Mouse (Mus musculus): Measurements from ENCODE around the gene Zscan4b. TPM values are rescaled to one million over a fixed set of nuclear protein-coding genes. Genes with fewer than 3 reads are reported as not detected.

Gene Zscan4b
- not detected in 2 replicates for polyA plus RNA-seq (2015; fragmentation: Nextera tagmentation; extraction: Ambion mirVana)

DNA sequence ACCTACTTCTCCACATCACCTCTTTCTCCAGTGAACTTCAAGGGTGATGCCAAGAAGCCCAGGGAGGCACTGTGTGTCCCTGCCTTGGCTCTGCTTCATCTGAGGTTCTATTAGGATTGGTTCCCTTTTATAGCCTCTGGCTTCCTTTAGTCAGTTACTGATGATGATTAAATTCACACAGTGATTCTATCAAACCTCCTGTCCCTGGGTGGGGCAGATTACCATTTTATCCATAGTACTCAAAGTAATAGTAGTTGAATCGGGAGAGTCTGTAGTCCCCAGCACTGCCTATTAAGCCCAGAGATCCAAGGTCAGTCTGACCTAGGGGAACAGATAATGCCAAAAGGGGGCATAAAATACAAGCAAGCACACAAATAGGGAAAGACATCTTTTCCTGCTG, at the start of gene Zscan4b:
Zscan4b (minus strand) TSS at position 101 of the 400 bp plus-strand sequence.

Other genes starting within 250 kb of the Zscan4b start
- not detected in 2 replicates for gene Nlrp4b, start 217.3 kb downstream of the Zscan4b start, polyA plus RNA-seq (2015; fragmentation: Nextera tagmentation; extraction: Ambion mirVana)
- gene Vmn1r71, start 150.7 kb downstream of the Zscan4b start, polyA plus RNA-seq (2015; fragmentation: Nextera tagmentation; extraction: Ambion mirVana): not detected in 2 replicates
- gene Zscan4c, start 100.7 kb upstream of the Zscan4b start, polyA plus RNA-seq (2015; fragmentation: Nextera tagmentation; extraction: Ambion mirVana): not detected in 2 replicates
- not detected in 2 replicates for gene Zscan4-ps1, start 164.6 kb upstream of the Zscan4b start, polyA plus RNA-seq (2015; fragmentation: Nextera tagmentation; extraction: Ambion mirVana)